Mouse (Mus musculus): ENCODE data around the gene Sod3. TPM values are rescaled to one million over a fixed set of nuclear protein-coding genes. Genes with fewer than 3 reads are reported as not detected.

Gene Sod3
- polyA plus RNA-seq, 1 experiment from 2014 or later, result 0.23 TPM

GRCm38 (mm10) chr5:52415917-52416316 lies 52.3 kb downstream of the Sod3 start:
- no peaks in the 10 kb centered on the region for H3K4me1 ChIP-seq
- 71% methylated on average over 6 of the region's 6 CpGs for WGBS
- H3K27me3 ChIP-seq (replicated peaks), result no peaks in the 10 kb centered on the region
- H3K36me3 ChIP-seq, result no peaks in the 10 kb centered on the region
- H3K27ac ChIP-seq (replicated peaks), result no peak overlapping the region
- H3K4me2 ChIP-seq, result no peak overlapping the region
- no peak overlapping the region for H3K4me3 ChIP-seq
- no peak overlapping the region for H3K9ac ChIP-seq
- no peak for ATAC-seq (ENCODE audit: extremely low read depth, insufficient number of reproducible peaks, low FRiP score, low TSS enrichment)
- no peaks in the 10 kb centered on the region for H3K9me3 ChIP-seq

- Histone ChIP-seq H3K4me2 (no peak overlapping the region), H3K27me3 (replicated peaks) (no peaks in the 10 kb centered on the region), H3K9me3 (no peaks in the 10 kb centered on the region), H3K27ac (replicated peaks) (no peak overlapping the region), H3K4me3 (no peak overlapping the region), H3K36me3 (no peaks in the 10 kb centered on the region), H3K4me1 (no peaks in the 10 kb centered on the region), H3K9ac (no peak overlapping the region)
- no peak for ATAC-seq (ENCODE audit: extremely low read depth, insufficient number of reproducible peaks, low FRiP score, low TSS enrichment)
- 64% methylated on average over 2 of the region's 2 CpGs for WGBS
These were observed 52.9 kb downstream of the Sod3 start for GRCm38 (mm10) chr5:52416485-52416884.

Other genes with a start within 250 kb of the Sod3 start
- gene Dhx15, start 173.3 kb upstream of the Sod3 start, polyA plus RNA-seq (2015; fragmentation: Nextera tagmentation; extraction: Ambion mirVana), result 85.1 and 90.3 TPM in 2 replicates
- 2.2 and 2.4 TPM in 2 replicates for gene Ccdc149, start 107.7 kb downstream of the Sod3 start, polyA plus RNA-seq (2015; fragmentation: Nextera tagmentation; extraction: Ambion mirVana)
- 2.0 and 2.1 TPM in 2 replicates for gene Lgi2, start 202.7 kb downstream of the Sod3 start, polyA plus RNA-seq (2015; fragmentation: Nextera tagmentation; extraction: Ambion mirVana)